Mouse (Mus musculus) heart, postnatal 25 days (tissue): ENCODE results near the gene Syt13. TPM values are rescaled to one million over a fixed set of nuclear protein-coding genes. Genes with fewer than 3 reads are reported as not detected.

Experiments used
- DNase-seq: peaks from one replicate; pipeline ENCODE4 v3.0.0; 2022; ENCODE audit warnings: low spot score
- intact Hi-C: fragments of 180-260 bp; cut with DNase I; formaldehyde crosslinking; loops from one replicate; pipeline ENCODE4 v1.15.1; 2025
- total RNA-seq, 2 experiments: library from RNA; stranded (reverse); gene quantifications; 2 replicates each; pipeline ENCODE4 v1.2.3; 2021

The Syt13 gene
- total RNA-seq, 2 experiments from 2014 or later = 0.18 to 0.25 TPM

GRCm38 (mm10) chr2:92917405-92918142 lies 2.7 kb downstream of the Syt13 start:
- DNase-seq = no peak
- intact Hi-C loops = no loop called here

- intact Hi-C loops = no loop called here
- no peak for DNase-seq
These were observed 5.8 kb downstream of the Syt13 start for GRCm38 (mm10) chr2:92920709-92921108.

- intact Hi-C loops = no loop called here
- no peak for DNase-seq
These were observed 9.9 kb downstream of the Syt13 start for GRCm38 (mm10) chr2:92924677-92925259.

GRCm38 (mm10) chr2:92929696-92930095 lies 14.8 kb downstream of the Syt13 start:
- DNase-seq = no peak
- intact Hi-C loops = no loop called here

GRCm38 (mm10) chr2:92931061-92931460 lies 16.2 kb downstream of the Syt13 start:
- intact Hi-C loops = no loop called here
- no peak for DNase-seq

- DNase-seq = no peak
- intact Hi-C loops = no loop called here
These were observed 18.5 kb downstream of the Syt13 start for GRCm38 (mm10) chr2:92933379-92933778.

- no peak for DNase-seq
- intact Hi-C loops = no loop called here
These were observed 19.5 kb downstream of the Syt13 start for GRCm38 (mm10) chr2:92934312-92934982.

GRCm38 (mm10) chr2:92935483-92935882 lies 20.6 kb downstream of the Syt13 start:
- intact Hi-C loops = no loop called here
- DNase-seq = no peak

- DNase-seq = no peak
- intact Hi-C loops = no loop called here
These were observed 23.2 kb downstream of the Syt13 start for GRCm38 (mm10) chr2:92938063-92938462.

GRCm38 (mm10) chr2:92938827-92939226 lies 23.9 kb downstream of the Syt13 start:
- no peak for DNase-seq
- intact Hi-C loops = no loop called here

GRCm38 (mm10) chr2:92940963-92941362 lies 26.1 kb downstream of the Syt13 start:
- intact Hi-C loops = no loop called here
- DNase-seq = no peak

- DNase-seq = no peak
- intact Hi-C loops = no loop called here
These were observed 26.6 kb downstream of the Syt13 start for GRCm38 (mm10) chr2:92941463-92941862.

GRCm38 (mm10) chr2:92943406-92943805 lies 28.5 kb downstream of the Syt13 start:
- intact Hi-C loops = no loop called here
- DNase-seq = no peak

- intact Hi-C loops = no loop called here
- DNase-seq = no peak
These were observed 29.5 kb downstream of the Syt13 start for GRCm38 (mm10) chr2:92944356-92944755.

- no peak for DNase-seq
- intact Hi-C loops = loop anchor here (5.0 kb wide), 1 partner anchor 33 kb away; no protein-coding TSS in a partner anchor
These were observed 30.3 kb downstream of the Syt13 start for GRCm38 (mm10) chr2:92945125-92945746.

- DNase-seq = no peak
- intact Hi-C loops = loop anchor here (5.0 kb wide), 1 partner anchor 34 kb away; no protein-coding TSS in a partner anchor
These were observed 31.1 kb downstream of the Syt13 start for GRCm38 (mm10) chr2:92945824-92946598.

- intact Hi-C loops = loop anchor here (5.0 kb wide), 1 partner anchor 36 kb away; no protein-coding TSS in a partner anchor
- DNase-seq = no peak
These were observed 33.2 kb downstream of the Syt13 start for GRCm38 (mm10) chr2:92947981-92948698.

GRCm38 (mm10) chr2:92948699-92949300 lies 33.9 kb downstream of the Syt13 start:
- intact Hi-C loops = loop anchor here (5.0 kb wide), 1 partner anchor 36 kb away; no protein-coding TSS in a partner anchor
- no peak for DNase-seq

GRCm38 (mm10) chr2:92949518-92949917 lies 34.6 kb downstream of the Syt13 start:
- no peak for DNase-seq
- intact Hi-C loops = loop anchor here (5.0 kb wide), 1 partner anchor 37 kb away; no protein-coding TSS in a partner anchor
